ENCODE assay signal across 8 mouse cellular contexts in the genomic region with DNA sequence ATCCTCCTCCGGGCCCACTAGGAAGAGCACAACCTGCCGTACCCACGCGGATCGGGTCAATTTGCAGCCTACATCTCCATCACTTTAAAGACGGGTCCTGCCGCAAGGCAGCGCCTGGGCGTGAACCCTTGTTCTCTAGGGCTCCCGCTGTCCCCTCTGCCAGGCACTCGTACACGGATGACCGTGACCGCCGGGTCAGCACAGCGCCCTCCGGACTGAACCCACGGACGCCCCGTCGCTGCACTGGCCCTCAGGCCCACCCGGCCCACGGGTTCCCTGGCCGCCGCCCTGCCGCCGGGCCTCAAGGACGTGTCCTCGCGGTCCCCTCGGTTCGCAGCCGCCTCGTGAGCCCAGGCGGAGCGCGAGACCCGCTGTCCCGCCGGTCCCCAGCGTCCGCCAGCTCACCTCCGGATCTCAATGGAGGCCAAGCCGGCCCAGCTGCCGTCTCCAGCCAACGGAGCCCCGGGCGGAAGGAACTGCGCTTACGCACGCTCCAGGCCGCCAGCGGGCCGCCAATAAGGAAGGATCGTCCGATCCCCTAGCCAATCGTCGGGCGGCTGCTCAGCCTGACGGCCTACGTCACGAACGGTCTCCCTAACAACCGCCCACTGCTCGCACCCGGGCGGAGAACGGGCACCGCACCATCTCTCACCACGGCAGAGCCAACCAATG. TPM values are rescaled to one million over a fixed set of nuclear protein-coding genes. Genes with fewer than 3 reads are reported as not detected.
DNase-seq lines count a peak whose midpoint lies in the region; ATAC-seq and TF ChIP-seq lines count a peak whose summit lies in the region.

Gene Hmgcr (minus strand): TSS at position 531 of the 672 bp plus-strand sequence.

- peaks cover 41% of the 10 kb centered on the region for H3K4me1 ChIP-seq in hindbrain, embryonic 10.5 days (replicated peaks)
- H3K4me1 ChIP-seq in lung, postnatal 0 days (ENCODE audit: insufficient read depth, low read depth, low read length) = peaks cover 14% of the 10 kb centered on the region; the same call in 1 of the 2 replicates

- peak within 1 kb of the TSS; percentile 87 for H3K4me2 ChIP-seq in lung, postnatal 0 days (replicated peaks; ENCODE audit: low read depth, low read length)

- TF ChIP-seq EP300 in lung, postnatal 0 days (IDR thresholded peaks at IDR 0.05) = no peak

- peak within 1 kb of the TSS; percentile 76 for H3K9ac ChIP-seq in lung, postnatal 0 days (replicated peaks; ENCODE audit: low read depth)

- H3K36me3 ChIP-seq in hindbrain, embryonic 10.5 days = peaks cover 25% of the 10 kb centered on the region
- H3K36me3 ChIP-seq in lung, postnatal 0 days (ENCODE audit: insufficient read depth, low read length) = peaks cover 6% of the 10 kb centered on the region; the same call in 1 of the 2 replicates

- peak; percentile 14; the same call in 1 of the 2 replicates for TF ChIP-seq CTCF in lung, postnatal 0 days (IDR thresholded peaks at IDR 0.05)

- peak; percentile 98 for DNase-seq in MN1 (ENCODE audit: low spot score)
- DNase-seq in cerebellum, adult 9-10 months = peak; percentile 98
- peak; percentile 99 for DNase-seq in hindbrain, embryonic 10.5 days (ENCODE audit: low spot score)
- peak; percentile 99 for DNase-seq in layer of hippocampus, adult 9-11 months
- DNase-seq in lung, postnatal 0 days (ENCODE audit: low spot score) = peak; percentile 99
- peak; percentile 92 for DNase-seq in ovary, postnatal 14 days (ENCODE audit: low spot score)
- peak; percentile 97 for DNase-seq in thymus, postnatal 14 days

- H3K27me3 ChIP-seq in hindbrain, embryonic 10.5 days (ENCODE audit: insufficient read depth, poor library complexity, severe bottlenecking) = no peaks in the 10 kb centered on the region
- no peaks in the 10 kb centered on the region for H3K27me3 ChIP-seq in lung, postnatal 0 days (replicated peaks; ENCODE audit: insufficient read depth, low read length)

- H3K27ac ChIP-seq in hindbrain, embryonic 10.5 days = peak within 1 kb of the TSS; percentile 100
- peak within 1 kb of the TSS; percentile 90 for H3K27ac ChIP-seq in lung, postnatal 0 days (ENCODE audit: low read length)

- peak; percentile 96 for ATAC-seq in frontal cortex, adult (ENCODE audit: low TSS enrichment)
- peak; percentile 100 for ATAC-seq in lung, postnatal 0 days

- H3K4me3 ChIP-seq in hindbrain, embryonic 10.5 days = peak within 1 kb of the TSS; percentile 99
- H3K4me3 ChIP-seq in lung, postnatal 0 days (ENCODE audit: low read depth, low read length) = peak within 1 kb of the TSS; percentile 79

- H3K9me3 ChIP-seq in hindbrain, embryonic 10.5 days = no peaks in the 10 kb centered on the region
- no peaks in the 10 kb centered on the region for H3K9me3 ChIP-seq in lung, postnatal 0 days (ENCODE audit: low read length)

- WGBS in hindbrain, embryonic 10.5 days = under 1% methylated on average over 70 of the region's 70 CpGs
- under 1% methylated on average over 69 of the region's 70 CpGs for WGBS in lung, postnatal 0 days

RNA-seq across cellular contexts. Expression of gene Hmgcr, which starts in this region (rescaled TPM):
- polyA plus RNA-seq in hindbrain, embryonic 10.5 days (2016; fragmentation: Nextera tagmentation; extraction: Ambion mirVana) = 146 and 156 TPM in 2 replicates
- polyA plus RNA-seq in lung, postnatal 0 days (2015; fragmentation: Nextera tagmentation; extraction: Ambion mirVana) = 32.6 and 37.0 TPM in 2 replicates

Comparison
In these comparisons a context has a peak if more than half of its experiments do, and no peak if none do; other contexts are left out.
1. Peak in every context shown above with its lines: DNase-seq, ATAC-seq, H3K4me3 ChIP-seq and H3K27ac ChIP-seq.